Mouse (Mus musculus) midbrain, embryonic 14.5 days (tissue): ENCODE results near the gene Fance. TPM values are rescaled to one million over a fixed set of nuclear protein-coding genes. Genes with fewer than 3 reads are reported as not detected.
A peak's percentile ranks its signal among the peaks of the same experiment; 100 is the strongest.
"Not testable (repeated sequence)": the region's sequence is repeated elsewhere in the genome, so short reads cannot be mapped to it uniquely, and the experiment has no call there.

Source experiments
- ATAC-seq: fragments of 200-750 bp; cut with Nextera tagmentation; 2 replicates; pipeline ENCODE4 v1.8.0; 2017; ENCODE audit warnings: moderate number of reproducible peaks, moderate library complexity; ENCODE audit not compliant: low FRiP score, low TSS enrichment
- DNase-seq: peaks from one replicate; pipeline ENCODE4 v3.0.0-alpha.2; 2015
- H3K27ac ChIP-seq: fragments of 300-500 bp; sonication (generic); replicated peaks from 2 replicates; pipeline ENCODE4 v1.5.1; 2014; ENCODE audit warnings: mild to moderate bottlenecking, low read depth, low read length, moderate library complexity
- H3K27me3 ChIP-seq: fragments of 300-500 bp; sonication (generic); 2 replicates; pipeline ENCODE4 v1.6.1; 2014; ENCODE audit warnings: low read length, control low read depth, mixed read lengths; ENCODE audit not compliant: control insufficient read depth, insufficient read depth
- H3K36me3 ChIP-seq: fragments of 300-500 bp; sonication (generic); 2 replicates; pipeline ENCODE4 v1.6.1; 2014; ENCODE audit warnings: low read length, control low read depth; ENCODE audit not compliant: control insufficient read depth, insufficient read depth
- H3K4me1 ChIP-seq: fragments of 300-500 bp; sonication (generic); 2 replicates; pipeline ENCODE4 v1.6.1; 2014; ENCODE audit warnings: mild to moderate bottlenecking, antibody characterized with exemption, low read length, control low read depth; ENCODE audit not compliant: control insufficient read depth, insufficient read depth
- H3K4me2 ChIP-seq: fragments of 300-500 bp; sonication (generic); 2 replicates; pipeline ENCODE4 v1.6.1; 2014; ENCODE audit warnings: mild to moderate bottlenecking, low read length, moderate library complexity
- H3K4me3 ChIP-seq: fragments of 300-500 bp; sonication (generic); replicated peaks from 2 replicates; pipeline ENCODE4 v1.5.1; 2014; ENCODE audit warnings: low read depth, low read length
- H3K9ac ChIP-seq: fragments of 300-500 bp; sonication (generic); replicated peaks from 2 replicates; pipeline ENCODE4 v1.6.1; 2014; ENCODE audit warnings: mild to moderate bottlenecking, low read length, moderate library complexity
- H3K9me3 ChIP-seq: fragments of 300-500 bp; sonication (generic); 2 replicates; pipeline ENCODE4 v1.6.1; 2016; ENCODE audit warnings: low read length, control low read depth, mixed read lengths; ENCODE audit not compliant: control insufficient read depth
- WGBS: fragments of 180-500 bp; shearing (Covaris S2); extraction: QIAGEN DNeasy Blood & Tissue Kit; methylation state at CpG from one replicate; pipeline ENCODE4 v1.1.7; 2014; 5-methylcytosine and 5-hydroxymethylcytosine counted together
- polyA plus RNA-seq: library from polyadenylated mRNA; unstranded; fragments of >200 nt; fragmentation: Nextera tagmentation; extraction: Ambion mirVana; gene quantifications from 2 replicates; pipeline ENCODE4 v1.2.1, GENCODE M21; 2014

Fance gene
- polyA plus RNA-seq, 1 experiment from 2014 or later, result 24.3 TPM

DNA sequence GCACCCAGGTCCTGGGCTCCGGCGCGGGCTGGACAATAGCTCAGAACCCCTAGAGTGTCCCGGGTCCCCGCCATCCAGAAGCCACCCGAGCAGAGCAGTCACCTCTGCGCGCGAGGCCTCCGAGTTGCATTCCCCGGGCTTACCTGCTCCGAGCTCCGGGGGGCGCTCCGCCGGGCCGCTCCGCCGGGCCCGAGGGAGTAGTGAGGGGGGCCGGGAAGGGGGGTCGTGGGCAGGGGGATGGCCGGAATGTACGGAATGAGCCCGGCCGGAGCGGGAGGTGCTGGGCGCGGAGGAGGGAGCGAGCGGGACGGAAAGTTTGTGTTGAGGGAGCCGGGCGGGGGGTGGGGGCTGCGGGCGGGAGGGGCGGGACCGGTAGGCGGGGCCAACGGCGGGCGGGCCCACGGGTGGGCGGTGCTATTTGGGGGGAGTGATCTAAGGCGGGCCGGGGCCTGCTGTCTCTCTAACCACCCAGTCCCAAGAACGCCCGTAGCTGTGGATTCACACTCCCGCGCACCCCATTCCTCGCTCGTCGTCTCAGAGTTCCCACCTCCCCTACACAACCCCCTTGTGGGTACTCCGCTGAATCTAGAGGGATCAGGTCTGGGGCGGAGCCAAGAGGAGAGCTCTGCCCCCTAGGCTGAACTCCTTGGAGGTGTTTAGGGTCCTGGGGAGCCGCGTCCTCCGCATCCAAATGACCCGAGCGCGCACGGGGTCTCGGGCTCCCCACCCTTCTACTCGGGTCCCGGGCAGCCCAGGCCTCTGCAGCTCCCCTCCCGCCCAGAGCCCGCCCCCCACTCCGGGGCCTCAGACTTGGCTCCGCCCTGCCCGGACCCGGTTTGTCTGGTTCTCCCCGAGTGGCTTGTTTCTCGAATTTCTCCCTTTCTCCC, 37.4 kb downstream of the Fance start, which contains the start of gene Tead3:
Tead3 (minus strand) TSS at position 352 of the 887 bp plus-strand sequence.
- Histone ChIP-seq H3K9me3 (no peaks in the 10 kb centered on the region), H3K4me2 (peak within 1 kb of the TSS; percentile 88), H3K4me1 (peaks cover 10% of the 10 kb centered on the region), H3K9ac (peak within 1 kb of the TSS; percentile 58), H3K36me3 (no peaks in the 10 kb centered on the region), H3K27me3 (peaks cover 19% of the 10 kb centered on the region), H3K4me3 (peak within 1 kb of the TSS; percentile 54), H3K27ac (peak within 1 kb of the TSS; percentile 41; the same call in 1 of the 2 replicates)
- peak; percentile 78 for DNase-seq
- WGBS, result under 1% methylated on average over 64 of the region's 73 CpGs
- ATAC-seq, result peak; percentile 74

DNA sequence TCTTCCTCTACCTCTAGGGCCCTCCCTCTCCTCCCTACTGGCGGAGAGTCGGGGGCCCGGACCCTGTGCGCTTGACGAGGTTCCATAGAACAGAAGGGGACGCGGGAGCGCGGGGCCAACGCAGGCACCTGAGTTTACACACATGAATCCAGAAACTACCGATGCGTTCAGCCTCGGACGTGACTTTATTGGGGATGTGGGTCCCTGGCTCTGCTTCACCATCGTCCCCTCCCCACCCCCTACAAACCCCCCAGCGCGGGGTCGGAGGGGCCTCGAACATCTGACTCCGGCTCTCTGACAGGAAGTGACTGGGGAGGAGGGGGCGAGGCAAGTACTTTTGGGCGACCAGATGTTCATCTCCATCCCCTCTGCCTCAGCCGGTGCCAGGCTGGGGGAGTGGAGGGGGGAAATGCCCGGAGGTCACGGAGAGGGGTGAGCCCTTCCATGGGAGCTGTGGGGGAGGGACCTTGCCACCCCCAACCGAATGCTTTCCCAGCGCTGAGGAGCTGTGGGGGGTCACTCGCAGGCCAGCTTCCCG, 38.1 kb downstream of the Fance start:
- no peaks in the 10 kb centered on the region for H3K36me3 ChIP-seq
- no peaks in the 10 kb centered on the region for H3K9me3 ChIP-seq
- ATAC-seq, result peak; percentile 24; the same call in 1 of the 2 replicates
- WGBS, result under 1% methylated on average over 29 of the region's 29 CpGs
- H3K4me3 ChIP-seq, result peak overlapping the region; percentile 54
- H3K27ac ChIP-seq, result no peak overlapping the region
- H3K9ac ChIP-seq, result peak overlapping the region; percentile 46
- H3K27me3 ChIP-seq, result peaks cover 19% of the 10 kb centered on the region
- H3K4me2 ChIP-seq, result peak overlapping the region; percentile 88
- peaks cover 8% of the 10 kb centered on the region for H3K4me1 ChIP-seq
- no peak for DNase-seq

DNA sequence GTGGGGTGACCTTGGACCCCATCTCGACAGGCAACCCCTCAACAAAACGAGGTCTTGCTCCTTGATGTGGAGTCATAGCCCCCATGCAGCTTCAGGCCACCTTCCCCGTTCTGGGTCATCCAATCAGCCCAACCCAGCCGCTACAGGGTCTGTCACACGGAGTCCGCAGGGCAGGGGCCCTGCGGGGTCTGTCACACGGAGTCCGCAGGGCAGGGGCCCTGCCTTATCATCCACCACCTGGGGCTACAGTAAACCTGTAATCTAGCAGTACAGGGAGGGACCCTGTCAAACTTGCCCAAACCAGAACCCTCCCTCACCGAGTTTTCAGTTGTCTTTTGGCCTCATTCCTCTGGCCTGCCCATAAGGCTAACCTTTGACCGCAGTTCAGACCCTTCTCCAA, 38.7 kb downstream of the Fance start:
- WGBS, result 12% methylated on average over 11 of the region's 11 CpGs
- H3K4me2 ChIP-seq, result no peak overlapping the region; the same call in 1 of the 2 replicates

DNA sequence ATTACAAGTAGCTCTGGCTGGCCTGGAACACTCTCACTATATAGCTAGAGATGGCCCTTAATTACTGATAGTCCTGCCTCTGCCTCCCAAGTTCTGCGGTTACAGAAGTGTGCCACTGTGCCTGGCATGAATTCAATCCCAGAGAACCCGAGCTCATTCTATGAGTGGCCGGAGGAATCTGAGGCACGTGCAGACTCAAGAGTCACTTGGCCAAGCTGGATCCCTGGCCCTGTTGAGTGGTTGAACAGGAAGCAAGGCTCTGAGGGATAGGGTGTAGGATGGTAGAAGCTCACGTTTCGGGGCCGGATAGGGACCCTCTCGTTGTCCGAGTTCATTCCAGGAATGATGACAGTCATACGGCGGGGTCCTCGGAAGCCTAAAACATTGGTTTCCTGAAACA, 42.6 kb downstream of the Fance start:
- Histone ChIP-seq H3K4me1 (peaks cover 6% of the 10 kb centered on the region), H3K27me3 (peaks cover 26% of the 10 kb centered on the region), H3K4me2 (no peak overlapping the region), H3K27ac (no peak overlapping the region), H3K4me3 (no peak overlapping the region), H3K9ac (no peak overlapping the region), H3K9me3 (no peaks in the 10 kb centered on the region), H3K36me3 (no peaks in the 10 kb centered on the region)
- DNase-seq (no peak), ATAC-seq (no peak)
- WGBS, result 89% methylated on average over 12 of the region's 12 CpGs

More for the DNA sequence above, 38.7 kb downstream of the Fance start:
- H3K36me3 ChIP-seq, result no peaks in the 10 kb centered on the region
- DNase-seq, result no peak
- H3K9me3 ChIP-seq, result no peaks in the 10 kb centered on the region
- no peak overlapping the region for H3K4me3 ChIP-seq
- no peak overlapping the region for H3K9ac ChIP-seq
- no peak overlapping the region for H3K27ac ChIP-seq
- peaks cover 19% of the 10 kb centered on the region for H3K27me3 ChIP-seq
- no peak for ATAC-seq
- H3K4me1 ChIP-seq, result peaks cover 8% of the 10 kb centered on the region

DNA sequence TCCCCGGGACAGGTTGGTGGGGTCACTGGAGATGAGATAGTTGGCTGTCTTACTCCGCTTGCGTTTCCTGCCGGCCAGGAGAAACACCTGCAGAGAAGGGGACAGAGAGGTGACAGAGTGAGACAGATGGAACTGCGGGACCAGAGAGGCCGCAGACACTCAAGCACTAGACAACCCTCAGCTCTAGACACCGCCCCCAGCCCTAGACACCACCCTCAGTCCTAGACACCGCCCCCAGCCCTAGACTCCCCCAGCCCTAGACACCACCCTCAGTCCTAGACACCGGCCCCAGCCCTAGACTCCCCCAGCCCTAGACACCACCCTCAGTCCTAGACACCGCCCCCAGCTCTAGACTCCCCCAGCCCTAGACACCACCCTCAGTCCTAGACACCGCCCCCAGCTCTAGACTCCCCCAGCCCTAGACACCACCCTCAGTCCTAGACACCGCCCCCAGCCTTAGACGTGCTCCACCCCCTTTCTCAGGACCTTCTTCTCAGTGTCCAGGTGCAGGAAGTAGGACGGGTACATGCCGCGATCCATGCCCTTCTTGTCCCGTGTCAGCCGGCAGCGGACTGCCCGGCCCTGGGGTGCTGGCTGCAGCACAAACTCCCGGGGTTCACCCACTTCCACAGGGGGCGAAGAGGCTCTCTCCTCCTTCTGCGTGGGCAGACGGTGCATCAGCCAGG, 45.4 kb downstream of the Fance start:
- ATAC-seq, H3K27ac ChIP-seq, H3K4me3 ChIP-seq, H3K9ac ChIP-seq, H3K4me2 ChIP-seq, DNase-seq, H3K9me3 ChIP-seq, H3K4me1 ChIP-seq, H3K36me3 ChIP-seq: not testable (repeated sequence)
- H3K27me3 ChIP-seq, result peaks cover 27% of the 10 kb centered on the region
- WGBS, result 15% methylated on average over 24 of the region's 24 CpGs

DNA sequence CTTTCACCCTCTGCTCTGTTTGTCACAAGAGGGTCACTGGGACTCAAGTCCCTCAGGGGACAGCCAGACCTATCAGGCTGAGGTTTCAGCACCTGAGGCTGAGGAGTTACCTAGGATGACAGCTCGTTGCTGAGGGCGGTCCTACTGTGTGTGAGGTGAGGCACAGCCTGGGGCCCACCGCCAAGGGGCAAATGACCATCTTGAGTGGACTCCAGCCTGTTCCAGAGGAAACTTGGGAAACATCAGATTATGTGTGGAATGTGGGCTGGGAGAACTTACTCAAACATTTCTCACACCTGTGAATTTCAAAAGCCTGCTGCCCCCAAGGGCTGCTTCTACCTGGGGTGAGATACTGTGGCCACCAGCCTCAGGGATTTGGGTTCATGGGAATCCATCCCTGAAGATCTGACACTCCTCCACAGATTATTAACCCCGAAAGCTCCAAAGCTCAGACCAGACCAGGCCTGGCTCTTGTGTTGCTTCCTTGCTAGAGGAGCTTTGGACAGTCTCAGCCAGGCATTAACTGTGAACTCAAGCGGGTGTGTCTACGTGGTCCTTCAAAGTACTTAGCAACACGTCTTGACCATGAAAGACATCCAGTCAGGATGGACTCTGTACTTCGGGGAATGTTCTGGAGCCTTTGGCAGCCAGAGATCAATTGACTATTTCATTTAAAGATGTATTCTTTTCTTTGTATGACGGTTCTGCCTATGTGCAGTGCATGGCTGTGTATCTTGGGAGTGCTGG, 47.4 kb downstream of the Fance start:
- no peak for ATAC-seq
- Histone ChIP-seq H3K4me3 (no peak overlapping the region), H3K27me3 (peaks cover 45% of the 10 kb centered on the region)

DNA sequence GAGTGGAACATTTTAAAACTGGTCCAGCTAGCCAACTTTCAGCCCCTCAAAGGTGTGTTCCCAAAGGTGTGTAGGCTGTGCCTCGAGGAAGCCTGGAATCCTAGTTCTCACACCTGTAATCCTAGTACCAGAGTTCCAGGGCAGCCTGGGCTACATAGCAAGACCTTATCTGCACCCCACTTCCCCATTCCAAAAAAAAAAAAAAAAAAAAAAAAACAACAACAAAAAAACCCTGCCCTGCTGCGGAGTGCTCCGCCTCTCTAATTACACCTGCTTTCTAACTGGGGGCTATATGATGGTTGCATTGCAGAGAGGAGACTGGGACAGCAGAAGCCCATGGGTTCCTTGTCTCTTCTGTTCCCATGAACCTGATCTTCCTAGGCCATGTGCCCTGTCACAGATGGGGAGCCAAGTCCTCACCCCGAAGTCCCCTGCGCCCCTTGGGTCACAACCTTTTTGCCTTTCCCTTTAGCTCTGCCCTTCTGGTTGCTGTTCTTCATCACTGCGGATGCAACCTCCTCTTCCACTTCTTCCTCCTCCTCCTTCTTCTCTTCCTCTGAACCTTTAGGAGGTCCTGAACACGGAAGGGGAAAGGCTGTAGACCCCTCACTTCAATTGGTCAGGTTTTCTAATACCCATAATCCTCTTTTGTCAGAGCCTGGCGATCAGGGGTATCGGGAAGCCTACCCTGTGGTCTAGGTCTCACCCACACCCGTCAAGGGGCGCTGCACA, 48.8 kb downstream of the Fance start:
- Histone ChIP-seq H3K4me2 (peak overlapping the region; percentile 50), H3K36me3 (no peaks in the 10 kb centered on the region), H3K9ac (peak overlapping the region; percentile 23; the same call in 1 of the 2 replicates), H3K4me1 (0 out of 2 replicates have a peak, but pooled peaks cover 15% of the 10 kb centered on the region), H3K27ac (no peak overlapping the region), H3K27me3 (peaks cover 45% of the 10 kb centered on the region), H3K4me3 (peak overlapping the region; percentile 26), H3K9me3 (no peaks in the 10 kb centered on the region)
- 33% methylated on average over 11 of the region's 11 CpGs for WGBS
- DNase-seq, result no peak
- no peak for ATAC-seq

More for the DNA sequence above, 47.4 kb downstream of the Fance start:
- Histone ChIP-seq H3K36me3 (no peaks in the 10 kb centered on the region), H3K4me1 (0 out of 2 replicates have a peak, but pooled peaks cover 15% of the 10 kb centered on the region), H3K4me2 (no peak overlapping the region), H3K27ac (no peak overlapping the region), H3K9ac (no peak overlapping the region), H3K9me3 (no peaks in the 10 kb centered on the region)
- 81% methylated on average over 9 of the region's 9 CpGs for WGBS
- DNase-seq, result no peak
